Mouse (Mus musculus) lung, adult 2 months (tissue): ENCODE data around the gene Ly6g6e. TPM values are rescaled to one million over a fixed set of nuclear protein-coding genes. Genes with fewer than 3 reads are reported as not detected.
A peak's percentile ranks its signal among the peaks of the same experiment; 100 is the strongest.

Experiments
- DNase-seq: peaks from one replicate; pipeline ENCODE4 v3.0.0; 2022
- H3K4me1 ChIP-seq: fragments of 200-500 bp; 2 replicates; pipeline ENCODE4 v1.6.1; 2011; ENCODE audit warnings: low read length; ENCODE audit not compliant: control insufficient read depth, insufficient read depth
- H3K4me3 ChIP-seq: fragments of 200-500 bp; replicated peaks from 2 replicates; pipeline ENCODE3; 2011; ENCODE audit warnings: low read depth, mild to moderate bottlenecking, control low read depth, low read length; ENCODE audit errors: extremely low read depth
- CTCF ChIP-seq: fragments of 200-500 bp; IDR thresholded peaks from 2 replicates; pipeline ENCODE4 v1.5.1; 2011; ENCODE audit warnings: mild to moderate bottlenecking, low read length, control low read depth; ENCODE audit not compliant: insufficient read depth
- POLR2A ChIP-seq: fragments of 200-500 bp; IDR thresholded peaks from 2 replicates; pipeline ENCODE4 v1.6.1; 2011; ENCODE audit warnings: low read depth, mild to moderate bottlenecking, control low read depth, low read length, borderline replicate concordance; ENCODE audit errors: extremely low read depth
- whole genome bisulfite sequencing: fragments of 180-500 bp; shearing (Covaris S2); methylation state at CpG from one replicate; pipeline ENCODE4 v1.1.7; 2018; 5-methylcytosine and 5-hydroxymethylcytosine counted together
- polyA plus RNA-seq: library from polyadenylated mRNA; depleted of rRNA; stranded (reverse); fragments of >200 nt; gene quantifications from 2 replicates; pipeline ENCODE4 v1.2.3, GENCODE M21; 2012

Ly6g6e gene
- polyA plus RNA-seq, 1 experiment = 25.7 TPM

- Histone ChIP-seq H3K4me1 (no peaks in the 10 kb centered on the region), H3K4me3 (no peak overlapping the region)
- no peak for DNase-seq
- WGBS = 81% methylated on average over 11 of the region's 11 CpGs
- TF ChIP-seq CTCF (no peak), POLR2A (no peak)
Observed at GRCm38 (mm10) chr17:35101161-35101560, 24.5 kb downstream of the Ly6g6e start.

- DNase-seq = no peak
- no peak overlapping the region for H3K4me3 ChIP-seq
- TF ChIP-seq CTCF (no peak), POLR2A (no peak)
- no peaks in the 10 kb centered on the region for H3K4me1 ChIP-seq
- 73% methylated on average over 8 of the region's 8 CpGs for WGBS
Observed at GRCm38 (mm10) chr17:35102299-35102698, 25.6 kb downstream of the Ly6g6e start.

DNA sequence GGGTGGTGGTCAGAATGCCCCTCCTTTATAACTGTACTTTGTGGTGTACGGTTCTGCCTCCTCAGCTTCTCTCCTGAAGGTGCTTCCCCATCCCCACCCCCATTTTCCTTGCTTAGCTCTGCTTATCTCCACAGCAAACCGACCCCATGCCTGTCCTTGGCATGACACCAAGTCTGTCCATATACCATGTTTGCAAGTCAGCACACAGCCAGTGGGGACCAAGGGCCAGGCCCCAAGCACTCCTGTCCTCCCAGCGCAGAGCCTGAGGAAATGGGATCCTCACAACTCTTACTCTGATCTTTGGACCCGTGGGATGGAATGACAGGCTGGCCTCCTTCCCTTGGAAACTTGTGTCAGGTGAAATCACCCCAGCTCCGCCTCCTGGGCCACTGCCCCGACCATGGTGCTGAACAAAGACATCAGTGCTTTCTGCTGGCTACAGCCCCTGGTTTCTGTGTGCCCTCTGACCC is 26.6 kb downstream of the Ly6g6e start:
- TF ChIP-seq POLR2A = no peak
- no peak for TF ChIP-seq CTCF
- H3K4me1 ChIP-seq = no peaks in the 10 kb centered on the region
- 60% methylated on average over 6 of the region's 6 CpGs for WGBS
- DNase-seq = no peak
- H3K4me3 ChIP-seq = no peak overlapping the region

DNA sequence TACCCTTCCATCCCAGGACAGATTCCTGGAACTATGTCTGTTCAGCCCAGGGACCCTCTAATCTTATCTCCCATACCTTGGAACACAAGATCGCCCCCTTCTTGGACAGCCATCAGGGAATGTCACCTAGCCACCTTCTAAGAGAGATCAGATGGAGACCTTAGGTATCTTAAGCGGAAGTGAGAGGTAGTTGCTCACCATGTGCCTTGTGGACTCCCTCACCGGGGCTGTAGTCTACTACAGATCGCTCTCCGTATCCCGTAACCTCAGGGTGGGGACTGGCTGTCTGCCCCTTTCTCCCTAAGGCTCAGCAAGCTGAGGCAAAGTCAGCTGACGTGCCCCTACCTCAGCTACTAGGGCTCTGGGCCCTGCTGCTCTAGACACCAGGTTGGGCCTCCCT is 27.4 kb downstream of the Ly6g6e start:
- DNase-seq = no peak
- 89% methylated on average over 7 of the region's 7 CpGs for WGBS
- no peak for TF ChIP-seq POLR2A
- no peak for TF ChIP-seq CTCF
- no peaks in the 10 kb centered on the region for H3K4me1 ChIP-seq
- H3K4me3 ChIP-seq = no peak overlapping the region

- no peak for TF ChIP-seq POLR2A
Observed at GRCm38 (mm10) chr17:35104754-35105153, 28.1 kb downstream of the Ly6g6e start.

GRCm38 (mm10) chr17:35105740-35106389 is 29.2 kb downstream of the Ly6g6e start:
- TF ChIP-seq POLR2A = no peak
- peak; percentile 66; the same call in 1 of the 2 replicates for TF ChIP-seq CTCF
- WGBS = 30% methylated on average over 13 of the region's 13 CpGs
- H3K4me3 ChIP-seq = no peak overlapping the region
- no peaks in the 10 kb centered on the region for H3K4me1 ChIP-seq
- no peak for DNase-seq

More at GRCm38 (mm10) chr17:35104754-35105153, 28.1 kb downstream of the Ly6g6e start:
- no peak for DNase-seq
- Histone ChIP-seq H3K4me1 (no peaks in the 10 kb centered on the region), H3K4me3 (no peak overlapping the region)
- 74% methylated on average over 6 of the region's 6 CpGs for WGBS

- Histone ChIP-seq H3K4me1 (no peaks in the 10 kb centered on the region), H3K4me3 (no peak overlapping the region)
- no peak for TF ChIP-seq POLR2A
- TF ChIP-seq CTCF = no peak
- no peak for DNase-seq
- 66% methylated on average over 3 of the region's 3 CpGs for WGBS
Observed at GRCm38 (mm10) chr17:35106522-35106921, 29.8 kb downstream of the Ly6g6e start.

DNA sequence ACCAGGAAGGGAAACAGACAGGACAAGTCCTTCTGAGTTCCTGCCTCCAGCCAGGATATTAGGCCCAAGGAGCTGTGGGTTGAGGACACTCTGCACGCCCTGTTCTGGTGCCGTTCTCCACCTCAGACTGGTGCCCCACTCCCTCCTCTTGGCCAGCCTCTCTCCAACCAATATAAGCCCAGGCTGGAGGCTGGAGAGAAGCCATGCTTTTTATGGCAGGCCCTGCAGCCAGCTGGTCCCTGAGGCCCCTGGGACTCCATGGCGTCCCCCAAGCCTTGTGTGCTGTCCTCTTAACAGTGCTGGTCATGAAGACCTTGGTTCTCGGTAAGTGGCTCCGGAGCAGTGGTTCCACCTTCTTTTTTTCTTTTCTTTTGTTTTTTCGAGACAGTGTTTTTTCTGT is 31.4 kb downstream of the Ly6g6e start, which contains the start of gene Ly6g5c:
Gene Ly6g5c, plus strand, starts transcription at position 183 of the 400 bp plus-strand sequence.
- no peak for DNase-seq
- TF ChIP-seq POLR2A (no peak), CTCF (no peak)
- Histone ChIP-seq H3K4me1 (no peaks in the 10 kb centered on the region), H3K4me3 (no peak within 1 kb of the TSS)
- 87% methylated on average over 6 of the region's 6 CpGs for WGBS

DNA sequence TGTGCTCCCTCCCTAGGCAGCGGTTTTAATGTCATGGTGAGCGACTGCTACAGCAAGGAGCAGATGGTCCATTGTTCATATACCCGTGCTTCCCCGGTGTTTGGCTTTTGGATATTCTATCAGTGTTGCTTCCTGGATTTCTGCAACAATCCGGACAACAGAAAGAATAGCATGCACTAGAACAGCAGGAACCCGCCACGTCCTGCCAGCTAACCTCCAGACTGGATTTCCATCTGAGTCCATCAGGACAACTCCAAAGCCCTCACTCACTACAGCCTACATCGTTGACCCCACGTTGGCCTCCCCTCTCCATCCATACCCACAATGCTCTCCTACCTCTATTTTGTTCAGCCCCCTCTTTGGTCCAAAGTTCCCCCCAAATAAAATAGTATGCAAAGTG is 35.1 kb downstream of the Ly6g6e start:
- no peak for DNase-seq
- Histone ChIP-seq H3K4me1 (no peaks in the 10 kb centered on the region), H3K4me3 (peak overlapping the region; percentile 36)
- WGBS = 50% methylated on average over 9 of the region's 9 CpGs
- TF ChIP-seq POLR2A (no peak), CTCF (no peak)

- Histone ChIP-seq H3K4me1 (peaks cover 3% of the 10 kb centered on the region; the same call in 1 of the 2 replicates), H3K4me3 (no peak within 1 kb of the TSS)
- 81% methylated on average over 8 of the region's 8 CpGs for WGBS
- TF ChIP-seq POLR2A = no peak
- TF ChIP-seq CTCF = peak; percentile 44
- DNase-seq = no peak
Observed at GRCm38 (mm10) chr17:35115046-35116019, 38.6 kb downstream of the Ly6g6e start, which contains the start of gene Ly6g5b. Gene Ly6g5b, minus strand, starts transcription at chr17:35115428.
